Mouse (Mus musculus) thymus, postnatal 10 days (tissue): Measurements from ENCODE around the gene Gm17027.
"Not testable (repeated sequence)": the region's sequence is repeated elsewhere in the genome, so short reads cannot be mapped to it uniquely, and the experiment has no call there.

Experiments used
- DNase-seq, 2 experiments: peaks; one replicate each; pipeline ENCODE4 v3.0.0; 2021; ENCODE audit warnings: low spot score in 2 of 2

Gm17027 gene

DNA sequence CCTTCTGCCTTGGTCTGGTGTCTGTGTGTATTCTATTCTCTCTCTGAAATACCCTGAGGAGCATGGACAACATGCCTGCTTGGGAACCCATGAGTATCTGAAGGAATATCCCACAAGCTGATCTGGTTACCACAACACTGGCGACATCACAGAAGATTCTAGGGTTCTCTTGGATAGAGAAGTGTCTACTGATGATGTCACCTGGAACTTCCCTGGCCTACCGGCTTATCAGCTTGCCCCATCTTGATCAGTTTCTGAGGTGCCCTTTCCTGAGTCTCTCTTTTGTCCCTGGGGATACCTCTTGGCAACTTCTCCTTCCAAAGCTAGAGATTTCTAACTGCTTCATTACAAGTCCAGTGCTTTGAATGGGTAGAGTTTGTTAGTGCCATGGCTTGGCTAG is at the start of gene Gm17027:
Gene Gm17027, minus strand, starts transcription at position 101 of the 400 bp plus-strand sequence.
- not testable (repeated sequence) for DNase-seq

DNA sequence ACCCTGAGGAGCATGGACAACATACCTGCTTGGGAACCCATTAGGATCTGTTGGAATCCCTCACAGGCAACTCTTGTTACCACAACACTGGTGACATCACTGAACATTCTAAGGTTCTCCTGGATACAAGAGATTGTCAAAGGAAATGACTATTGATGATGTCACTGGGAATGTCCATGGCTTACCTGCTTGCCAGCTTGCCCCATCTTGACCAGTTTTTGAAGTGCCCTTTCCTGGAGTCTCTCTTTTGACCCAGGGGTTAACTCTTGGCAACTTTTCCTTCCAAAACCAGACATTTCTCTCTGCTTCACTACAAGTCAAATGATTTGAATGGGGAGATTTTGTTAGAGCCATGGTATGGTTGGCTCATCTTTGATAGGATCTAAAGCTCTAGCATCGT is 28.3 kb upstream of the Gm17027 start, which contains the start of gene Gm3573:
Gene Gm3573, minus strand, starts transcription at position 101 of the 400 bp plus-strand sequence.
- DNase-seq, result not testable (repeated sequence)

DNA sequence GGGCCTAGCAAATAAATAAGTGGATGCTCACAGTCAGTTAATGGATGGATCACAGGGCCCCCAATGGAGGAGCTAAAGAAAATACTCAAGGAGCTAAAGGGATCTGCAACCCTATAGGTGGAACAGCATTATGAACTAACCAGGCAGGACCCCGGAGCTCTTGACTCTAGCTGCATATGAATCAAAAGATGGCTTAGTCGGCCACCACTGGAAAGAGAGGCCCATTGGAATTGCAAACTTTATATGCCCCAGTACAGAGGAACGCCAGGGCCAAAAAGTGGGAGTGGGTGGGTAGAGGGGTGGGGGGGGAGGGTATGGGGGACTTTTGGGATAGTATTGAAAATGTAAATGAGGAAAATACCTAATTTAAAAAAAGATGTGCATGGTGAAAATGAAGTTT is 21.5 kb upstream of the Gm17027 start:
- peak in 1 of 2 experiments; percentile 11 for DNase-seq

DNA sequence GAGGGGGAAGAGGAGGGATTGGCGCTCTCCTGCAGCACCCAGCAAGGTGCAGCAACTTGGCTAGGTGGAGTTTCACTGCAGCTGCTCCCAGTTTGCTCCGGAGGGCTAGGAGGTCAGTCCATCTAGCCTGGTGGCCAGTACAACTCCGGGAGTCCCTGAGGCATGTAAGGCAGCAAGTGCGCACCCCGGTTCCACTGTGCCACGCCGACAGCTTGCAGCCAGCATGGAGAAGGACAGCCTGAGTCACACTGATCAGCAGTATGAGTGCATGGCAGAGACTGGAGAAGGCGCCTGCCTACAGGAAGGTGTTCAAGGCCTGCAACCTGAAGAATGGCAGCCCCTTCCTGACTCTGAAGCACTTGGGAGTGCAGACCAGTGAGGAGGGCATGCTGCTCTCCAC is 27.9 kb downstream of the Gm17027 start:
- not testable (repeated sequence) for DNase-seq

DNA sequence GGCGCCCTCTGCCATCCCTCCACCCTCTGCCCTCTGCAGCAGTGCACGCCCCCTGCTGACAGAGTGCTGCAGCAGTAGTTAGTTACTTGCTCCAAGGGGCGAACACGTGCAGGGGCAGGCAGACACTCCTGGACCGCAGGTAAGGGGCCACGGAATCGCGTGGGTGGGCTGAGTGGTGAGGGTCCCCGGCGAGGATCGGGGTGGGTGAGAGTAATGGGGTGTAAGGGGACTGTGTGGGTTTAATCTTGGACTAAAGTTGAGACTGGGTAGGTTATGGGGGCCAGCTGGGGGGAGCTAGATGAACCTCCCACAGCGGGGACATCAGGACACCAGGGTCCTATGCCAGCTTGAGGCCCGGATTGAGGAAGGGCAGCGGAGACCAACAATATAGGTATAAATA is 28.6 kb downstream of the Gm17027 start:
- DNase-seq, result not testable (repeated sequence)

DNA sequence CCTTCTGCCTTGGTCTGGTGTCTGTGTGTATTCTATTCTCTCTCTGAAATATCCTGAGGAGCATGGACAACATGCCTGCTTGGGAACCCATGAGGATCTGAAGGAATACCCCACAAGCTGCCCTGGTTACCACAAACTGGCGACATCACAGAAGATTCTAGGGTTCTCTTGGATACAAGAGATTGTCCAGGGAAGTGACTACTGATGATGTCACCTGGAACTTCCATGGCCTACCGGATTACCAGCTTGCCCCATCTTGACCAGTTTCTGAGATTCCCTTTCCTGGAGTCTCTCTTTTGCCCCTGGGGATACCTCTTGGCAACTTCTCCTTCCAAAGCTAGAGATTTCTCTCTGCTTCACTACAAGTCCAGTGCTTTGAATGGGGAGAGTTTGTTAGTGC is 45.2 kb downstream of the Gm17027 start, which contains the start of gene Gm7951:
Gene Gm7951, minus strand, starts transcription at position 101 of the 400 bp plus-strand sequence.
- not testable (repeated sequence) for DNase-seq
